Mouse (Mus musculus) kidney, adult 10 weeks (tissue): ENCODE measurements around the gene Olfr951. TPM values are rescaled to one million over a fixed set of nuclear protein-coding genes. Genes with fewer than 3 reads are reported as not detected.

Source experiments
- polyA plus RNA-seq: library from polyadenylated mRNA; stranded (reverse); fragments of 350-450 nt; fragmentation: Illumina TruSeq; extraction: RNeasy Lipid Tissue Mini Kit (QIAGEN cat#74804); gene quantifications from one replicate; pipeline ENCODE4 v1.2.3, GENCODE M21; 2014; ENCODE audit warnings: low read depth, low replicate concordance

Olfr951 gene
- polyA plus RNA-seq: not detected

GRCm38 (mm10) chr9:39387110-39387509 is at the start of gene Olfr951:
Gene Olfr951, plus strand, starts transcription at chr9:39387410.

GRCm38 (mm10) chr9:39427048-39427447 is 39.8 kb downstream of the Olfr951 start, which contains the start of gene Olfr952:
Gene Olfr952, minus strand, starts transcription at chr9:39427148.

Other genes with a start within 250 kb of the Olfr951 start
- not detected for gene Olfr943, start 221.1 kb upstream of the Olfr951 start, polyA plus RNA-seq
- gene Olfr944, start 185.5 kb upstream of the Olfr951 start, polyA plus RNA-seq: not detected
- not detected for gene Olfr1537, start 137.4 kb upstream of the Olfr951 start, polyA plus RNA-seq
- gene Olfr945, start 110.6 kb upstream of the Olfr951 start, polyA plus RNA-seq: not detected
- not detected for gene Olfr948, start 61.4 kb upstream of the Olfr951 start, polyA plus RNA-seq
- not detected for gene Olfr952, start 39.7 kb downstream of the Olfr951 start, polyA plus RNA-seq
- gene Olfr954, start 69.3 kb downstream of the Olfr951 start, polyA plus RNA-seq: not detected
- not detected for gene Olfr955, start 84.5 kb downstream of the Olfr951 start, polyA plus RNA-seq
- gene Olfr44, start 106.6 kb downstream of the Olfr951 start, polyA plus RNA-seq: not detected
- not detected for gene Olfr957, start 128.4 kb downstream of the Olfr951 start, polyA plus RNA-seq
- gene Olfr958, start 166.6 kb downstream of the Olfr951 start, polyA plus RNA-seq: not detected
- gene Olfr959, start 188.2 kb downstream of the Olfr951 start, polyA plus RNA-seq: not detected
- gene AW551984, start 217.0 kb downstream of the Olfr951 start, polyA plus RNA-seq: 0.08 TPM
- not detected for gene Olfr148, start 223.2 kb downstream of the Olfr951 start, polyA plus RNA-seq
- gene Olfr960, start 234.0 kb downstream of the Olfr951 start, polyA plus RNA-seq: not detected